ENCODE assay signal across 21 mouse cellular contexts in genomic region chr14:56128341-56128740, GRCm38 (mm10). TPM values are rescaled to one million over a fixed set of nuclear protein-coding genes. Genes with fewer than 3 reads are reported as not detected.
DNase-seq lines count a peak whose midpoint lies in the region; ATAC-seq and TF ChIP-seq lines count a peak whose summit lies in the region.
"Had no signal": no experiment of that assay in that cellular context is flagged by ENCODE, and none has a peak within 500 bp of the region (broad histone marks: within the 10 kb centered on the region; RNA-seq: fewer than 3 reads in every experiment).

No protein-coding gene starts in this region.

- H3K4me1 ChIP-seq in liver, embryonic 14.5 days (replicated peaks; ENCODE audit: control insufficient read depth in 2 of 2, insufficient read depth in 2 of 2, low read length in 1 of 2): no peaks in the 10 kb centered on the region
- no peaks in the 10 kb centered on the region for H3K4me1 ChIP-seq in ES-E14 (ENCODE audit: control insufficient read depth in 2 of 2, insufficient read depth in 2 of 2, low read length in 2 of 2, poor library complexity in 1 of 2)
- no peaks in the 10 kb centered on the region for H3K4me1 ChIP-seq in heart, embryonic 10.5 days
- H3K4me1 ChIP-seq: forebrain, embryonic 15.5 days; limb, embryonic 15.5 days had no signal

- H3K9me3 ChIP-seq in liver, embryonic 14.5 days (ENCODE audit: control insufficient read depth, low read length): no peaks in the 10 kb centered on the region
- H3K9me3 ChIP-seq in ES-E14 (ENCODE audit: control insufficient read depth, insufficient read depth, low read depth, low read length): no peaks in the 10 kb centered on the region
- no peaks in the 10 kb centered on the region for H3K9me3 ChIP-seq in heart, embryonic 10.5 days
- H3K9me3 ChIP-seq: forebrain, embryonic 15.5 days; limb, embryonic 15.5 days had no signal

- WGBS in liver, embryonic 14.5 days (ENCODE audit: insufficient replicate concordance): 27% methylated on average over 3 of the region's 3 CpGs
- WGBS in heart, embryonic 10.5 days: 46% methylated on average over 3 of the region's 3 CpGs

- H3K36me3 ChIP-seq in liver, embryonic 14.5 days (replicated peaks; ENCODE audit: control insufficient read depth, insufficient read depth, low read depth): no peaks in the 10 kb centered on the region
- no peaks in the 10 kb centered on the region for H3K36me3 ChIP-seq in ES-E14 (ENCODE audit: control insufficient read depth, insufficient read depth, low read length, poor library complexity, severe bottlenecking)
- H3K36me3 ChIP-seq in heart, embryonic 10.5 days: no peaks in the 10 kb centered on the region
- H3K36me3 ChIP-seq: forebrain, embryonic 15.5 days; limb, embryonic 15.5 days had no signal

- DNase-seq in adrenal gland, postnatal 14 days: peak; percentile 14
- DNase-seq in adrenal gland, adult 8-10 months: no peak
- DNase-seq in liver, embryonic 14.5 days (ENCODE audit: low read depth in 3 of 3, low spot score in 3 of 3): no peak
- DNase-seq in liver: no peak
- DNase-seq in ES-E14 (ENCODE audit: low read depth, low spot score): peak; percentile 13
- peak; percentile 23 for DNase-seq in induced T-regulatory cell, adult 2 months (ENCODE audit: low read depth)
- DNase-seq in thymus, postnatal 36 days: no peak
- DNase-seq in heart, embryonic 10.5 days (ENCODE audit: low spot score): no peak
- DNase-seq: adrenal gland, postnatal 25 days; cerebellum, adult 11 months; gastrocnemius, postnatal 36 days; kidney, postnatal 25 days had no signal

- H3K27ac ChIP-seq in liver, embryonic 14.5 days: no peak overlapping the region
- no peak overlapping the region for H3K27ac ChIP-seq in ES-E14 (ENCODE audit: insufficient read depth, low read depth, low read length, poor library complexity, severe bottlenecking)
- no peak overlapping the region for H3K27ac ChIP-seq in heart, embryonic 10.5 days
- H3K27ac ChIP-seq: forebrain, embryonic 15.5 days; limb, embryonic 15.5 days; macrophage had no signal

- ATAC-seq in liver, embryonic 14.5 days (ENCODE audit: insufficient read depth): no peak
- ATAC-seq: forebrain, embryonic 15.5 days had no signal

- in situ Hi-C loops in ES-E14 (cut with MboI; ENCODE audit: low sequenced_read_pairs in 2 of 2, unreplicated experiment in 2 of 2): no loop called here

- H3K27me3 ChIP-seq in liver, embryonic 14.5 days (ENCODE audit: control insufficient read depth, insufficient read depth, low read length): no peaks in the 10 kb centered on the region
- H3K27me3 ChIP-seq in heart, embryonic 10.5 days (ENCODE audit: insufficient read depth, poor library complexity, severe bottlenecking): no peaks in the 10 kb centered on the region
- H3K27me3 ChIP-seq: forebrain, embryonic 15.5 days; limb, embryonic 15.5 days had no signal

- TF ChIP-seq CTCF in liver, embryonic 14.5 days (IDR thresholded peaks at IDR 0.05; ENCODE audit: low read depth): peak; percentile 52

- TF ChIP-seq EP300 in liver, embryonic 14.5 days (IDR thresholded peaks at IDR 0.05; ENCODE audit: low read depth): no peak

- H3K4me3 ChIP-seq in liver, embryonic 14.5 days (ENCODE audit: insufficient read depth in 1 of 2, low read depth in 2 of 2, low read length in 2 of 2): no peak overlapping the region
- no peak overlapping the region for H3K4me3 ChIP-seq in ES-E14 (ENCODE audit: insufficient read depth in 1 of 2, low read depth in 1 of 2, low read length in 2 of 2, poor library complexity in 1 of 2, severe bottlenecking in 1 of 2)
- no peak overlapping the region for H3K4me3 ChIP-seq in heart, embryonic 10.5 days
- H3K4me3 ChIP-seq: forebrain, embryonic 15.5 days; limb, embryonic 15.5 days had no signal

- no peak overlapping the region for H3K9ac ChIP-seq in liver, embryonic 14.5 days (replicated peaks)
- H3K9ac ChIP-seq in ES-E14 (ENCODE audit: insufficient read depth, low read depth, low read length, poor library complexity, severe bottlenecking): no peak overlapping the region
- H3K9ac ChIP-seq: forebrain, embryonic 15.5 days; limb, embryonic 15.5 days had no signal

- no peak overlapping the region for H3K4me2 ChIP-seq in liver, embryonic 14.5 days (ENCODE audit: low read depth)
- H3K4me2 ChIP-seq: forebrain, embryonic 15.5 days; limb, embryonic 15.5 days had no signal

TF ChIP-seq in ES-E14, 5 proteins besides CTCF, POLR2A, EP300 and RAD21:
- TF ChIP-seq CHD2 (IDR thresholded peaks at IDR 0.05; ENCODE audit: low read depth, low read length) (no peak), ZC3H11A (IDR thresholded peaks at IDR 0.05; ENCODE audit: borderline replicate concordance, low read depth, low read length) (no peak), HCFC1 (IDR thresholded peaks at IDR 0.05; ENCODE audit: borderline replicate concordance, insufficient read depth, low read length) (no peak), MAFK (IDR thresholded peaks at IDR 0.05; ENCODE audit: insufficient read depth, low read depth, low read length) (no peak), ZNF384 (IDR thresholded peaks at IDR 0.05; ENCODE audit: low read depth, low read length) (no peak)
TF ChIP-seq in ES-E14: peak in this region for 0.

RNA-seq across cellular contexts. Expression of gene Gzmd, which starts 4.1 kb away (rescaled TPM):
- total RNA-seq in adrenal gland, postnatal 14 days (2021): not detected in 2 replicates
- total RNA-seq in adrenal gland, adult 8-10 months (2022): not detected
- 0.04 TPM in 1 of 2 replicates, not detected in the other for polyA plus RNA-seq in liver, embryonic 14.5 days (2012; rRNA removed)
- polyA plus RNA-seq in liver, embryonic 14.5 days (2014; fragmentation: Nextera tagmentation; extraction: Ambion mirVana): not detected in 2 replicates
- total RNA-seq in ES-E14 (2012; rRNA removed): 0.32 and 0.89 TPM in 2 replicates
- 0.48 TPM in 1 of 2 replicates, not detected in the other for polyA plus RNA-seq in heart, embryonic 10.5 days (2016; fragmentation: Nextera tagmentation; extraction: Ambion mirVana)
- total RNA-seq: adrenal gland, postnatal 25 days; common myeloid progenitor, adult 5-6 weeks; gastrocnemius, postnatal 36 days; left cerebral cortex, adult 18-20 months had no signal
- polyA plus RNA-seq: forebrain, embryonic 15.5 days; heart, embryonic 16.5 days; intestine, embryonic 14.5 days; limb, embryonic 15.5 days; macrophage; neural tube, embryonic 14.5 days; urinary bladder, adult 2 months had no signal

RNA-seq across cellular contexts. Expression of gene Gzme, which starts 7.9 kb away (rescaled TPM):
- total RNA-seq in adrenal gland, postnatal 14 days (2021): not detected in 2 replicates
- total RNA-seq in adrenal gland, adult 8-10 months (2022): not detected
- 0.10 TPM in 1 of 2 replicates, not detected in the other for polyA plus RNA-seq in liver, embryonic 14.5 days (2012; rRNA removed)
- polyA plus RNA-seq in liver, embryonic 14.5 days (2014; fragmentation: Nextera tagmentation; extraction: Ambion mirVana): not detected in 2 replicates
- 0.98 and 1.2 TPM in 2 replicates for total RNA-seq in ES-E14 (2012; rRNA removed)
- not detected in 2 replicates for polyA plus RNA-seq in heart, embryonic 10.5 days (2016; fragmentation: Nextera tagmentation; extraction: Ambion mirVana)
- total RNA-seq: adrenal gland, postnatal 25 days; common myeloid progenitor, adult 5-6 weeks; gastrocnemius, postnatal 36 days; left cerebral cortex, adult 18-20 months had no signal
- polyA plus RNA-seq: forebrain, embryonic 15.5 days; heart, embryonic 16.5 days; intestine, embryonic 14.5 days; limb, embryonic 15.5 days; macrophage; neural tube, embryonic 14.5 days; urinary bladder, adult 2 months had no signal

RNA-seq across cellular contexts. Expression of gene Ctsg, which starts 26.0 kb away (rescaled TPM):
- total RNA-seq in adrenal gland, postnatal 14 days (2021): 0.64 TPM in 1 of 2 replicates, not detected in the other
- total RNA-seq in adrenal gland, adult 8-10 months (2022): not detected
- 32.2 and 32.6 TPM in 2 replicates for polyA plus RNA-seq in liver, embryonic 14.5 days (2012; rRNA removed)
- polyA plus RNA-seq in liver, embryonic 14.5 days (2014; fragmentation: Nextera tagmentation; extraction: Ambion mirVana): 27.1 and 48.4 TPM in 2 replicates
- not detected in 2 replicates for total RNA-seq in ES-E14 (2012; rRNA removed)
- polyA plus RNA-seq in heart, embryonic 10.5 days (2016; fragmentation: Nextera tagmentation; extraction: Ambion mirVana): 0.30 and 0.33 TPM in 2 replicates
- total RNA-seq: adrenal gland, postnatal 25 days; gastrocnemius, postnatal 36 days; left cerebral cortex, adult 18-20 months had no signal
- polyA plus RNA-seq: forebrain, embryonic 15.5 days; intestine, embryonic 14.5 days; neural tube, embryonic 14.5 days had no signal

RNA-seq across cellular contexts. Expression of gene Gzmg, which starts 31.0 kb away (rescaled TPM):
- total RNA-seq in adrenal gland, postnatal 14 days (2021): not detected in 2 replicates
- total RNA-seq in adrenal gland, adult 8-10 months (2022): not detected
- not detected in 2 replicates for polyA plus RNA-seq in liver, embryonic 14.5 days (2012; rRNA removed)
- not detected in 2 replicates for polyA plus RNA-seq in liver, embryonic 14.5 days (2014; fragmentation: Nextera tagmentation; extraction: Ambion mirVana)
- total RNA-seq in ES-E14 (2012; rRNA removed): not detected in 2 replicates
- 0.57 TPM in 1 of 2 replicates, not detected in the other for polyA plus RNA-seq in heart, embryonic 10.5 days (2016; fragmentation: Nextera tagmentation; extraction: Ambion mirVana)
- total RNA-seq: adrenal gland, postnatal 25 days; common myeloid progenitor, adult 5-6 weeks; gastrocnemius, postnatal 36 days; left cerebral cortex, adult 18-20 months had no signal
- polyA plus RNA-seq: forebrain, embryonic 15.5 days; heart, embryonic 16.5 days; intestine, embryonic 14.5 days; limb, embryonic 15.5 days; macrophage; neural tube, embryonic 14.5 days; urinary bladder, adult 2 months had no signal

RNA-seq across cellular contexts. Expression of gene Mcpt8, which starts 43.3 kb away (rescaled TPM):
- total RNA-seq in adrenal gland, postnatal 14 days (2021): 0.70 TPM in 1 of 2 replicates, not detected in the other
- total RNA-seq in adrenal gland, adult 8-10 months (2022): not detected
- polyA plus RNA-seq in liver, embryonic 14.5 days (2012; rRNA removed): 0.79 and 4.6 TPM in 2 replicates
- polyA plus RNA-seq in liver, embryonic 14.5 days (2014; fragmentation: Nextera tagmentation; extraction: Ambion mirVana): 4.3 and 15.8 TPM in 2 replicates
- total RNA-seq in ES-E14 (2012; rRNA removed): 0.26 and 0.31 TPM in 2 replicates
- polyA plus RNA-seq in heart, embryonic 10.5 days (2016; fragmentation: Nextera tagmentation; extraction: Ambion mirVana): not detected in 2 replicates
- total RNA-seq: adrenal gland, postnatal 25 days; gastrocnemius, postnatal 36 days; left cerebral cortex, adult 18-20 months had no signal
- polyA plus RNA-seq: neural tube, embryonic 14.5 days; urinary bladder, adult 2 months had no signal

Comparison
In these comparisons a context has a peak if more than half of its experiments do, and no peak if none do; other contexts are left out.
1. DNase-seq: peak in adrenal gland, postnatal 14 days (single experiment), ES-E14 (single experiment) and induced T-regulatory cell, adult 2 months (single experiment); none in adrenal gland, adult 8-10 months (single experiment), liver, embryonic 14.5 days (0 of 3), liver (single experiment), thymus, postnatal 36 days (0 of 2) and heart, embryonic 10.5 days (single experiment).